Mouse (Mus musculus) erythroblast, adult 5-6 weeks (primary cell): ENCODE results near the gene Ran. TPM values are rescaled to one million over a fixed set of nuclear protein-coding genes. Genes with fewer than 3 reads are reported as not detected.
"Not testable (repeated sequence)": the region's sequence is repeated elsewhere in the genome, so short reads cannot be mapped to it uniquely, and the experiment has no call there.

ENCODE experiments used
- ATAC-seq: replicated peaks from 2 replicates; pipeline ENCODE4 v1.8.0; 2016; ENCODE audit warnings: moderate number of reproducible peaks, mild to moderate bottlenecking, moderate TSS enrichment, inconsistent platforms; ENCODE audit not compliant: poor library complexity, low FRiP score, severe bottlenecking
- total RNA-seq, 2 experiments: library from RNA; stranded (forward) in 1 of 2; stranded (reverse) in 1 of 2; fragments of 150-400 nt in 1 of 2; fragments of 200-764, 138-1000 nt in 1 of 2; gene quantifications; 2 replicates each; pipeline versions ENCODE4 v1.2.3 to v1.2.4; 2015 to 2017; ENCODE audit warnings: low replicate concordance in 2 of 2

Ran gene
- total RNA-seq (2015; ENCODE audit: low replicate concordance) (125 and 151 TPM in 2 replicates), total RNA-seq (2017; ENCODE audit: low replicate concordance) (77.9 and 87.8 TPM in 2 replicates)

- peak; percentile 75 for ATAC-seq
Observed at GRCm38 (mm10) chr5:129019497-129020299, at the start of gene Ran. Gene Ran (plus strand): TSS chr5:129020069.

- 0 out of 2 replicates have a peak, but pooled peaks have one; percentile 33 for ATAC-seq
Observed at GRCm38 (mm10) chr5:128970878-128971277, 49.0 kb upstream of the Ran start.

- peak; percentile 55; the same call in 1 of the 2 replicates for ATAC-seq
Observed at GRCm38 (mm10) chr5:128971298-128971697, 48.6 kb upstream of the Ran start.

- peak; percentile 73 for ATAC-seq
Observed at GRCm38 (mm10) chr5:128976266-128976665, 43.6 kb upstream of the Ran start.

GRCm38 (mm10) chr5:128977466-128977865, 42.4 kb upstream of the Ran start:
- ATAC-seq = not testable (repeated sequence)

- no peak for ATAC-seq
Observed at GRCm38 (mm10) chr5:128978957-128979356, 40.9 kb upstream of the Ran start.

- no peak for ATAC-seq
Observed at GRCm38 (mm10) chr5:128980857-128981256, 39.0 kb upstream of the Ran start.

- ATAC-seq = peak; percentile 74
Observed at GRCm38 (mm10) chr5:128981607-128982006, 38.3 kb upstream of the Ran start.

GRCm38 (mm10) chr5:128984536-128984935, 35.3 kb upstream of the Ran start:
- ATAC-seq = no peak

GRCm38 (mm10) chr5:128985946-128986345, 33.9 kb upstream of the Ran start:
- ATAC-seq = no peak

GRCm38 (mm10) chr5:128987141-128987954, 32.5 kb upstream of the Ran start:
- ATAC-seq = no peak

- ATAC-seq = peak; percentile 95
Observed at GRCm38 (mm10) chr5:129000706-129001468, 19.0 kb upstream of the Ran start.

GRCm38 (mm10) chr5:129002571-129003011, 17.3 kb upstream of the Ran start:
- no peak for ATAC-seq

- no peak for ATAC-seq
Observed at GRCm38 (mm10) chr5:129005416-129005815, 14.5 kb upstream of the Ran start.

GRCm38 (mm10) chr5:129006031-129006788, 13.7 kb upstream of the Ran start:
- peak; percentile 57 for ATAC-seq

GRCm38 (mm10) chr5:129007105-129007957, 12.5 kb upstream of the Ran start:
- ATAC-seq = peak; percentile 64

- ATAC-seq = peak; percentile 17; the same call in 1 of the 2 replicates
Observed at GRCm38 (mm10) chr5:129008008-129008407, 11.9 kb upstream of the Ran start.

- peak; percentile 83 for ATAC-seq
Observed at GRCm38 (mm10) chr5:129008412-129008826, 11.4 kb upstream of the Ran start, which contains the start of gene Stx2. Gene Stx2 (minus strand): TSS chr5:129008574.
